Mouse (Mus musculus) lung, adult 2 months (tissue): ENCODE data around the gene Olfr1427. TPM values are rescaled to one million over a fixed set of nuclear protein-coding genes. Genes with fewer than 3 reads are reported as not detected.

Source experiments
- polyA plus RNA-seq: library from polyadenylated mRNA; depleted of rRNA; stranded (reverse); fragments of >200 nt; gene quantifications from 2 replicates; pipeline ENCODE4 v1.2.3, GENCODE M21; 2012; rRNA removed

Olfr1427 gene
- polyA plus RNA-seq, 1 experiment: not detected

Other genes starting within 250 kb of the Olfr1427 start
- not detected in 2 replicates for gene Olfr1418, start 242.3 kb downstream of the Olfr1427 start, polyA plus RNA-seq
- gene Olfr1419, start 228.2 kb downstream of the Olfr1427 start, polyA plus RNA-seq: not detected in 2 replicates
- not detected in 2 replicates for gene Olfr1420, start 216.8 kb downstream of the Olfr1427 start, polyA plus RNA-seq
- 12.6 and 15.9 TPM in 2 replicates for gene Patl1, start 190.9 kb downstream of the Olfr1427 start, polyA plus RNA-seq
- 14.0 and 23.4 TPM in 2 replicates for gene Osbp, start 137.4 kb downstream of the Olfr1427 start, polyA plus RNA-seq
- gene Olfr1423, start 62.0 kb downstream of the Olfr1427 start, polyA plus RNA-seq: not detected in 2 replicates
- gene Olfr1424, start 40.7 kb downstream of the Olfr1427 start, polyA plus RNA-seq: not detected in 2 replicates
- not detected in 2 replicates for gene Olfr1425, start 25.6 kb downstream of the Olfr1427 start, polyA plus RNA-seq
- gene Olfr1426, start 11.3 kb downstream of the Olfr1427 start, polyA plus RNA-seq: not detected in 2 replicates
- gene Olfr1428, start 12.6 kb upstream of the Olfr1427 start, polyA plus RNA-seq: not detected in 2 replicates
- gene Olfr76, start 19.9 kb upstream of the Olfr1427 start, polyA plus RNA-seq: not detected in 2 replicates
- gene Olfr1555-ps1, start 66.8 kb upstream of the Olfr1427 start, polyA plus RNA-seq: not detected in 2 replicates
- not detected in 2 replicates for gene Olfr1431, start 97.3 kb upstream of the Olfr1427 start, polyA plus RNA-seq
- not detected in 2 replicates for gene Olfr1432, start 129.3 kb upstream of the Olfr1427 start, polyA plus RNA-seq
- gene Olfr262, start 138.3 kb upstream of the Olfr1427 start, polyA plus RNA-seq: not detected in 2 replicates
- gene Olfr235, start 157.7 kb upstream of the Olfr1427 start, polyA plus RNA-seq: not detected in 2 replicates
- not detected in 2 replicates for gene Olfr1434, start 176.5 kb upstream of the Olfr1427 start, polyA plus RNA-seq
- not detected in 2 replicates for gene Olfr1436, start 195.8 kb upstream of the Olfr1427 start, polyA plus RNA-seq
- gene Olfr1437, start 221.8 kb upstream of the Olfr1427 start, polyA plus RNA-seq: not detected in 2 replicates
- not detected in 2 replicates for gene Olfr1438-ps1, start 232.6 kb upstream of the Olfr1427 start, polyA plus RNA-seq